Mouse (Mus musculus) heart, postnatal 14 days (tissue): ENCODE data around the gene Dnah3. TPM values are rescaled to one million over a fixed set of nuclear protein-coding genes. Genes with fewer than 3 reads are reported as not detected.

Experiments
- DNase-seq, 2 experiments: peaks; one replicate each; pipeline ENCODE4 v3.0.0; 2021 to 2022
- intact Hi-C: fragments of 180-260 bp; cut with DNase I; formaldehyde crosslinking; loops from one replicate; pipeline ENCODE4 v1.15.1; 2025
- total RNA-seq, 2 experiments: library from RNA; stranded (reverse); gene quantifications; 2 replicates each; pipeline ENCODE4 v1.2.3; 2021

The Dnah3 gene
- total RNA-seq, 2 experiments from 2014 or later, result 0.29 TPM; not detected in 1

DNA sequence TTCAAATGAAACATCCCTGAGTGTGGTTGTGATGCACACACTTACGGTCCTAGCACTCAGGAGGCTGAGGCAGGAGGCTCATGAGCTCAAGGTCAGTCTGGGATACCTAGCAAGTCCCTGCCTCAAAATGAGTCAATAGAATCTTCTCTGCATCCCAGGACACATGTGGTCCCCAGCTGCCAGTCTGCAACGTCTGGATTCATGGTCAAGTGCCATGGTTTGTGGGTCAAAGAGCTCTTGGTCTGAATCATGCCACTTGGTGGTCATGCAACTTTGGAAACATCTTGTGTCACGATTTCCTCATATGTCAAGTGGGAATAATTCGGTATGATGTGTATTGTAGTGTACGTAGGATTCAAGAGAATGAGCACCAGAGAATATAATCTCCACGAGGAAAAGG lies 134.5 kb downstream of the Dnah3 start:
- no peak for DNase-seq
- intact Hi-C loops, result no loop called here

DNA sequence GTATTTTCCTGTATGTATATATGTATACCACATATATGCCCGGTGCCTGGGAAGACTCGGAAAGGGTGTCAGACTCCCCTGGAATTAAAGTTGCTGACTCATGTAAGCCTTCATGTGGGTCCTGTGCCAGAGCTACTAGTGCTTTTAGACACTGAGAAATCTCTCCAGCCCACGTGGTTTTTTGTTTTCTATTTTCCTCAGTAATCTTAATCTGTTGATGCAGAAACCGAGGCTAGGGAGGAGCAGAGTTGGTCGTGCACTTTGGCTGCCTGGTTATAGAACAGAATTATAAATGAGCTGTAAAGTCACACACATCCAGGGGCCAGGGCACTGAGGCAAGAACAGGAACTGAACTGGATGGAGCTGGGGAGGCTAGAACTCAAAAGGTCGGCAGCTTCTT lies 135.1 kb downstream of the Dnah3 start:
- DNase-seq, result peak in 1 of 2 experiments; percentile 5
- intact Hi-C loops, result no loop called here

GRCm38 (mm10) chr7:119959491-119959890 lies 135.6 kb downstream of the Dnah3 start:
- no peak for DNase-seq
- intact Hi-C loops, result no loop called here

- intact Hi-C loops, result no loop called here
- DNase-seq, result no peak
Observed at GRCm38 (mm10) chr7:119959091-119959490, 136.0 kb downstream of the Dnah3 start.

DNA sequence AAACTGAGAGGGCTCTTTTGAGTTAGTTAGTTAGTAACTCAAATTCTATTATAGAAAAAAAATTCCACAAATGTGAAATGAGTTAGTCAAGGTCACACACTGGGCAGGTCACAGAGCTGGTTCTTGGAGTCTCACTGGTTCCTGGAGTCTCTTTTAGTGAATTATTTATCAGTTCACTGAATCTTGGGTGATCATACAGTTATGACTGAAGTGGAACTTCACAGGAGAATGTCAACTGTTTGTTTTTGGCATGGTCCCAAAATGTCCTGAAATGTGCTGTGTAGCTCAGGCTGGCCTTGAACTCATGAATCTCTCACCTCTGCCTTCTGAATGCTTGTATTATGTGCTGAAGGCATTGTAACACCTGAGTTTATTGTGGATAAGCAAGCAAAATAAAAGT lies 137.7 kb downstream of the Dnah3 start:
- DNase-seq, result no peak
- intact Hi-C loops, result no loop called here

- DNase-seq, result no peak
- intact Hi-C loops, result no loop called here
Observed at GRCm38 (mm10) chr7:119954047-119954446, 141.0 kb downstream of the Dnah3 start.

GRCm38 (mm10) chr7:119941569-119941968 lies 153.5 kb downstream of the Dnah3 start:
- intact Hi-C loops, result no loop called here
- DNase-seq, result peak; percentile 28 to 52

- DNase-seq, result no peak
- intact Hi-C loops, result no loop called here
Observed at GRCm38 (mm10) chr7:119937036-119937435, 158.0 kb downstream of the Dnah3 start.

DNA sequence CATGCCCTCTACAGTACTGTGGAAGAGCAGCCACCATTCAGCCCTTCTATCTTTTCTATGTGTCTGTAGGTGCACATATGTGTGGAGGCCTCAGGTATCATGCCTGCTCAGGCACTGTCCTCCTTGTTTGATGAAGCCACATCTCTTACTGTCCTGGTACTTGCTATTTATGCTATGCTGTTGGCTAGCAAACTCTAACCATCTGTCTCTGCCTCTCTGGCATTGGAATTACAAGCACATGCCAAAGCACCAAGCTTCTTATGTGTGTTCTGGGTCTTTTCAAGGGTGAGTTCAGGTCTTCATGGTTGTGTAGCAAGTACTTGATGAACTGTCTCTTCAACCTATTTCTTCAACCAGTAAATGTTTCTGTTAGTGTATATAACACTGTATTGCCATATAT lies 158.8 kb downstream of the Dnah3 start:
- intact Hi-C loops, result no loop called here
- no peak for DNase-seq

DNA sequence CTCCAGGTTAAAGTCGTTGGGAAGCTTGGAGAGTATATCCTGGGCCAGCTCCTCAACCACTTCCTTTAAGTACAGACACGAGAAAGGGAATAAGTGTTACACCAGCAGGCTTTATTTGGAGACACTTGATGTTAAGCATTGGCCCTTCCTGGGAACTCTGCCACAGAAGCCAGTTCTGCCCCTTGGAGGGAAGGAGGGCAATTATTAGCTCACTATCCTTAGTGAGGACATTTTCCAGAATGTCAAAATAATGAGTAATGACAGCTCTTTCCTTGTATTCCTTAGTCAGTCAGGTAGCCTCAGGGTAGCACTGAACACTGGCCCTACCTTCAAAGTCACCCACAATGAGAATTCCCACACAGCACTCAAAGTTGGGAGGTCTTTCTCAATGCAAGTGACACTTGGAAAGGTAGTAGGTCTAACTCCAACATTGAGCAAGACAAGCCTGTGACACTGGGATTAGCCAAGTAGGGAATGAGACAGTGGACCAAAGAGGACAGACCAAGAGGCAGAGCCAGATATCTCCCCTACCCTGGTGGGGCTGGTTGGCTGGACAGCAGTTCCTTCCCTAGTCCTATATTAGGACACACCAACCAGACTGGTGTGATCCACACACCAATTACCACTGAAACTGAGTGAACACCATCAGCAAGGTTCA lies 166.2 kb downstream of the Dnah3 start:
- no peak for DNase-seq
- intact Hi-C loops, result no loop called here

DNA sequence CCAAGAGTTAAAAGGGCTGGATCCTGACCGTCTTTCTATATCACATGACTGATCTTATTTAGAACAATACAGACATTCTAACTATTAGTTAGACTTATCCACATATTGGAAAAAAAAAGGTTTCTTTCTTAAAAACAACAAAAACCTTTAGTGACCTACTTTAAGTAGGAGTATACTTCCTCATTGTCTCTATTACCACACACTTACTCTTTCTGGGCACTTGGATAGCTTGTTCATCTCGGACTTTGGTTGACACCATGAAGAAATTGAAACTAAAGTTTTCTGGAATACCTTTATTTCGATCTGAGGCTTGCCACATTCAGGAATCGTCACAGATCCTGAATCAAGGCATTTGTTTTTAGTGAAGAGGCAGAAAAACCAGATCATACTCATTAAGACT lies 174.0 kb downstream of the Dnah3 start:
- DNase-seq, result no peak
- intact Hi-C loops, result no loop called here

DNA sequence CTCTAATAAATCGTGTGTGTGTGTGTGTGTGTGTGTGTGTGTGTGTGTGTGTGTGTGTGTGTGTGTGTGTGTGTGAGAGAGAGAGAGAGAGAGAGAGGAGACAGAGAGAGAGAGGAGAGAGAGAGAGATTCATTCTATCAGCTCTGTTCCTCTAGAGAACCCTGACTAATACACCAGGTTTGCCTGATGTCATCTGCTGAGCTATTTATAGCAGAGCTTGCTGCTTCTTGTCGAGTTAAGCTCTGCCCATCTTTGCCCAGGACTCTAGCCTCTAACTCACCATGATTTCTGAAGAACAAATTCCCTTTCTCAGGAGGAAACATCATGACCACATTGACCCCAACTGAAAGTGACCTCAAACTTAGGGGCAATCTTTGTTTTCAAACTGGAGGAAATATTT lies 174.6 kb downstream of the Dnah3 start:
- intact Hi-C loops, result no loop called here
- DNase-seq, result peak in 1 of 2 experiments; percentile 12

GRCm38 (mm10) chr7:119911727-119912126 lies 183.4 kb downstream of the Dnah3 start:
- intact Hi-C loops, result no loop called here
- no peak for DNase-seq

DNA sequence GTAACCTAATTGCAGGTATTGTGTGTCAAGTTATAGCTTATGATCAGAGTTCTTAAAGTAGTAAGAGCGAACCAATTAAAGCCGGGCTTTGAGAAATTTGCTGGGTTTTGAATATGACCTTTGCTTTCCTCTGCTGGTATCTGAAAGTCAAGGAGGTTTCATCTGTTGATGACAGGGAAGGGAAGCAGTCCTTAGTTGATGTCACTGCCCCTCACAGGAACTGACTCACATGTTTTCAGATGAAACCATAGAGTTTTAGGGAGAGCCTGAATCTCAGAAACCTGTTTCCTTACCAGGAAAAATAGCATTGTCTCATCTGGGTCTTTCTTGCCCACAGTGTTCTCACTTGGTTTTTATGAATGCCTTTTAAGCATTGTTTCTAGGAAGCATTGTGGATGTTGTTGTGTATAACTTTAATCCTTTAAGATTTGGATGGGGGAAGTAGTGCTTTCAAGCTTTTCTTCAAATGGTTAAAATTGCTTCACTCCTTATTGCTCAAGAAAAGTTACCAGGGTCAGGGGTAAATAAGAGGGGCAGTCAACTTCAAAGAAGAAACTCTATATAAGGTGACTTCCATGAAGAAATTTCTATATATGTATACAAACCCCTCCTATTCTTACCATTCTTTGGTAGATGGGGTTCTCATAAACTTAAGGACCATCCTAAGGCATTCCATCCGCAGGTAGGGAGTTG lies 188.4 kb downstream of the Dnah3 start:
- intact Hi-C loops, result no loop called here
- no peak for DNase-seq

- no peak for DNase-seq
Observed at GRCm38 (mm10) chr7:119899386-119900057, 195.6 kb downstream of the Dnah3 start.

GRCm38 (mm10) chr7:119898247-119898856 lies 196.7 kb downstream of the Dnah3 start:
- no peak for DNase-seq
- intact Hi-C loops, result loop anchor here (5.0 kb wide), 1 partner anchor 204 kb away; the partner anchor contains the start of gene Tmem159

More at GRCm38 (mm10) chr7:119899386-119900057, 195.6 kb downstream of the Dnah3 start:
- intact Hi-C loops, result loop anchor here (5.0 kb wide), 1 partner anchor 203 kb away; the partner anchor contains the start of gene Tmem159

DNA sequence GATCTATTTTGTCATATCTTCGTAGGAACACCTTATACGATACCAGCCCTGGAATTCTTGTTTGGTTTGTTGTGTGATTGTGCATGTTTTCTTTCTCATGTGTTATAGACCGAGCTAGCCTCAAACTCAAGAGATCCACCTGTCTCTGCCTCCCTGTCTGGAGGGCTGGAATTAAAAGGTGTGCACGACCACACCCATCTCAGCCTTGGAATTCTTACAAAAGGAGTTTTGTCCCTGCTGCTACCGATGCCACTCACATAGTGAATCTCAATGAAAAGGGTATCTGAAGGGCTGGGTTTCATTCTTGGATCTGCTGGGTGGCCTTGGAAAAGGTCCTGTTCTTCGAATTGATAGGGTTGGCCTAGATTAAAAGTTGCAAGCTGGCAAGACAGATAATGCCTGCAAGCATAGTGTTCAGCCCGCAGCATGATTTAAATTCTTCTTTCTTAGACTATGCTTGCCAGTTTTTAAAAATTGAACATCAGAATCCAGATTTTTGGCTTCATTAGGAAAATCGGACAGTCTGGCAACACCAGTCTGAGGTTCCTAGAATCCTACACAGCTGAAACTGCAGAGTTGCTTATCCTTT lies 197.5 kb downstream of the Dnah3 start:
- intact Hi-C loops, result loop anchor here (5.0 kb wide), 1 partner anchor 205 kb away; the partner anchor contains the start of gene Tmem159
- DNase-seq, result no peak

GRCm38 (mm10) chr7:119895639-119896512 lies 199.2 kb downstream of the Dnah3 start, which contains the start of the genes Lyrm1 and Dcun1d3:
Lyrm1 (plus strand) TSS chr7:119895861.
Dcun1d3 (minus strand) TSS chr7:119896298.
- peak; percentile 96 to 98 for DNase-seq
- intact Hi-C loops, result loop anchor here (2.0 to 5.0 kb wide), 2 partner anchors 35 to 206 kb away; partner anchors contain the start of gene Tmem159
